Mouse (Mus musculus) forebrain, postnatal 0 days (tissue): ENCODE results near the gene Tspan5. TPM values are rescaled to one million over a fixed set of nuclear protein-coding genes. Genes with fewer than 3 reads are reported as not detected.

Source experiments
- ATAC-seq: fragments of 200-750 bp; cut with Nextera tagmentation; 2 replicates; pipeline ENCODE4 v1.8.0; 2017; ENCODE audit warnings: mild to moderate bottlenecking, moderate library complexity
- DNase-seq: peaks from one replicate; pipeline ENCODE4 v3.0.0-alpha.2; 2015
- H3K27ac ChIP-seq: fragments of 300-500 bp; sonication (generic); 2 replicates; pipeline ENCODE4 v1.5.1; 2014; ENCODE audit warnings: low read depth, mild to moderate bottlenecking, antibody characterized with exemption, low read length, moderate library complexity, mixed read lengths
- H3K27me3 ChIP-seq: fragments of 300-500 bp; sonication (generic); 2 replicates; pipeline ENCODE4 v1.6.1; 2014; ENCODE audit warnings: mild to moderate bottlenecking, low read length, mixed read lengths; ENCODE audit not compliant: insufficient read depth
- H3K36me3 ChIP-seq: fragments of 300-500 bp; sonication (generic); 2 replicates; pipeline ENCODE4 v1.6.1; 2014; ENCODE audit warnings: mild to moderate bottlenecking, moderate library complexity; ENCODE audit not compliant: insufficient read depth
- H3K4me1 ChIP-seq: fragments of 300-500 bp; sonication (generic); 2 replicates; pipeline ENCODE4 v1.6.1; 2014; ENCODE audit warnings: antibody characterized with exemption; ENCODE audit not compliant: insufficient read depth
- H3K4me2 ChIP-seq: fragments of 300-500 bp; sonication (generic); 2 replicates; pipeline ENCODE4 v1.6.1; 2014; ENCODE audit warnings: low read depth, mild to moderate bottlenecking, moderate library complexity
- H3K4me3 ChIP-seq: fragments of 300-500 bp; sonication (generic); 2 replicates; pipeline ENCODE4 v1.5.1; 2014; ENCODE audit warnings: low read depth, low read length, mixed read lengths
- H3K9ac ChIP-seq: fragments of 300-500 bp; sonication (generic); 2 replicates; pipeline ENCODE4 v1.6.1; 2014; ENCODE audit warnings: mild to moderate bottlenecking
- H3K9me3 ChIP-seq: fragments of 300-500 bp; sonication (generic); 2 replicates; pipeline ENCODE4 v1.6.1; 2016; ENCODE audit warnings: low read length
- CTCF ChIP-seq: sonication (generic); IDR thresholded peaks from 2 replicates; pipeline ENCODE4 v1.5.1; 2016; ENCODE audit warnings: antibody characterized with exemption, control low read depth, low read depth
- WGBS: fragments of 180-500 bp; shearing (Covaris S2); extraction: QIAGEN DNeasy Blood & Tissue Kit; methylation state at CpG from one replicate; pipeline ENCODE4 v1.1.7; 2014; 5-methylcytosine and 5-hydroxymethylcytosine counted together
- polyA plus RNA-seq: library from polyadenylated mRNA; unstranded; fragments of >200 nt; fragmentation: Nextera tagmentation; extraction: Ambion mirVana; gene quantifications from 2 replicates; pipeline ENCODE4 v1.2.1, GENCODE M21; 2015
- total RNA-seq: library from RNA; depleted of rRNA; stranded (reverse); fragments of >200 nt; gene quantifications from 2 replicates; pipeline ENCODE4 v1.2.3, GENCODE M21; 2014

Tspan5 gene
- total and polyA plus RNA-seq, 2 experiments from 2014 or later, result 96.8 to 149 TPM

- Histone ChIP-seq H3K36me3 (no peaks in the 10 kb centered on the region), H3K9ac (no peak overlapping the region), H3K9me3 (no peaks in the 10 kb centered on the region), H3K4me3 (no peak overlapping the region), H3K4me1 (peaks cover 17% of the 10 kb centered on the region; the same call in 1 of the 2 replicates), H3K4me2 (no peak overlapping the region), H3K27ac (peak overlapping the region; percentile 45; the same call in 1 of the 2 replicates), H3K27me3 (no peaks in the 10 kb centered on the region)
- TF ChIP-seq CTCF, result no peak
- WGBS, result 49% methylated on average over 10 of the region's 10 CpGs
- DNase-seq, result no peak
- ATAC-seq, result peak; percentile 35; the same call in 1 of the 2 replicates
Measured at GRCm38 (mm10) chr3:138770650-138771331, 28.8 kb downstream of the Tspan5 start.

- no peaks in the 10 kb centered on the region for H3K27me3 ChIP-seq
- no peak overlapping the region for H3K27ac ChIP-seq
- H3K9ac ChIP-seq, result no peak overlapping the region
- H3K4me2 ChIP-seq, result no peak overlapping the region
- no peak overlapping the region for H3K4me3 ChIP-seq
- DNase-seq, result no peak
- no peaks in the 10 kb centered on the region for H3K36me3 ChIP-seq
- H3K4me1 ChIP-seq, result peaks cover 17% of the 10 kb centered on the region; the same call in 1 of the 2 replicates
- no peak for ATAC-seq
- no peak for TF ChIP-seq CTCF
- no peaks in the 10 kb centered on the region for H3K9me3 ChIP-seq
- WGBS, result 90% methylated on average over 12 of the region's 12 CpGs
Measured at GRCm38 (mm10) chr3:138771549-138772333, 29.7 kb downstream of the Tspan5 start.

DNA sequence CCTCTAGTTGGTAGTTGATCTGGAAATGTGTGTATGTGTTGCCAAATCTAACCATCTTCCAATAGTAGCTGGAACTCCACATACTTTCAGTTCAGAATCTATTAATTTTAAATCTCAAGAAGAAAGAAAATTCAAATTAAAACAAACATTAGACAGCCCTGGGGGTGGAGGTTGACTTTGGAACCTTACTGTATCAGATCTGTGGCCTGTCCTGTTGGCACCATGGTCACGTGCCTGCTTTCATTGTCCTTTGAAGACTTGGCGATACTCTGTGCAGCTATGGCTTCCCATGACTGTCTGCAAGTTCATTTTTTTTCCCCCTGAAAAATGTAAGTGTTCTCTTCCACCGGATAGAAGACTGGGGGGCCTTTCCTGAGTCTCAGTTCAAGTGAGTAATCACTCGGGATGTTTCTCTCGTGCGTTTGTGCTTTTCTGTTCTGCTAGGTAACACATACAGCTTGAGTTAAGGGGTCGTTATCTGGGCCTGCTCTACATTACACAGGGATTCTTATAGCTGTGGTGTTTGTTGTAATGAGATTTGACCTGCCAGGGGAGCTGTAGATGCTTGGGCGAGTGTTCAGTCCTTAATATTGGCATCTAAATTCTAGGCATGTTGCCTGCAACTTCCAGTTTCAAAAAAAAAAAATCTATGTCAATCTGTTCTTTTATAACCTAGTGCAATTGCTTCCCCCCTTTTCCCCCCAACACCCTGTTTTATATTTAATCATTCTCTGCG lies 32.0 kb downstream of the Tspan5 start:
- no peaks in the 10 kb centered on the region for H3K9me3 ChIP-seq
- no peak overlapping the region for H3K27ac ChIP-seq
- peaks cover 22% of the 10 kb centered on the region; the same call in 1 of the 2 replicates for H3K4me1 ChIP-seq
- TF ChIP-seq CTCF, result no peak
- DNase-seq, result no peak
- WGBS, result 36% methylated on average over 9 of the region's 9 CpGs
- no peak overlapping the region for H3K4me3 ChIP-seq
- no peak overlapping the region for H3K9ac ChIP-seq
- no peak overlapping the region for H3K4me2 ChIP-seq
- H3K36me3 ChIP-seq, result no peaks in the 10 kb centered on the region
- ATAC-seq, result no peak
- no peaks in the 10 kb centered on the region for H3K27me3 ChIP-seq

GRCm38 (mm10) chr3:138774607-138774943 lies 32.6 kb downstream of the Tspan5 start:
- no peak for DNase-seq
- no peak overlapping the region for H3K4me2 ChIP-seq
- no peak overlapping the region for H3K4me3 ChIP-seq
- peaks cover 22% of the 10 kb centered on the region; the same call in 1 of the 2 replicates for H3K4me1 ChIP-seq
- H3K9ac ChIP-seq, result no peak overlapping the region
- no peak for TF ChIP-seq CTCF
- H3K9me3 ChIP-seq, result no peaks in the 10 kb centered on the region
- no peaks in the 10 kb centered on the region for H3K36me3 ChIP-seq
- ATAC-seq, result no peak
- H3K27ac ChIP-seq, result no peak overlapping the region
- no peaks in the 10 kb centered on the region for H3K27me3 ChIP-seq
- WGBS, result 43% methylated on average over 4 of the region's 4 CpGs

GRCm38 (mm10) chr3:138775926-138776715 lies 34.1 kb downstream of the Tspan5 start:
- H3K27me3 ChIP-seq, result no peaks in the 10 kb centered on the region
- ATAC-seq, result no peak
- H3K36me3 ChIP-seq, result no peaks in the 10 kb centered on the region
- TF ChIP-seq CTCF, result no peak
- no peak overlapping the region for H3K4me2 ChIP-seq
- H3K4me3 ChIP-seq, result no peak overlapping the region
- 77% methylated on average over 7 of the region's 7 CpGs for WGBS
- H3K4me1 ChIP-seq, result peaks cover 22% of the 10 kb centered on the region
- H3K9ac ChIP-seq, result no peak overlapping the region
- no peak overlapping the region for H3K27ac ChIP-seq
- no peaks in the 10 kb centered on the region for H3K9me3 ChIP-seq
- DNase-seq, result no peak

- WGBS, result 92% methylated on average over 9 of the region's 9 CpGs
- no peaks in the 10 kb centered on the region for H3K36me3 ChIP-seq
- no peak overlapping the region for H3K4me3 ChIP-seq
- DNase-seq (no peak), ATAC-seq (no peak)
- H3K4me2 ChIP-seq, result no peak overlapping the region
- H3K9ac ChIP-seq, result no peak overlapping the region
- H3K27ac ChIP-seq, result no peak overlapping the region
- no peak for TF ChIP-seq CTCF
- H3K27me3 ChIP-seq, result no peaks in the 10 kb centered on the region
- H3K4me1 ChIP-seq, result peaks cover 25% of the 10 kb centered on the region
- H3K9me3 ChIP-seq, result no peaks in the 10 kb centered on the region
Measured at GRCm38 (mm10) chr3:138781492-138781891, 39.5 kb downstream of the Tspan5 start.
